Mouse (Mus musculus) c-Kit-negative CD71-positive TER-119-positive erythroid progenitor cells, embryonic 14.5 days (primary cell): ENCODE measurements around the gene Anxa9.

Experiments used
- DNase-seq: peaks from one replicate; pipeline ENCODE4 v3.0.0-alpha.2; 2013; ENCODE audit warnings: low read depth, low spot score

The Anxa9 gene

GRCm38 (mm10) chr3:95314075-95314474, 7.1 kb upstream of the Anxa9 start:
- DNase-seq = no peak

DNA sequence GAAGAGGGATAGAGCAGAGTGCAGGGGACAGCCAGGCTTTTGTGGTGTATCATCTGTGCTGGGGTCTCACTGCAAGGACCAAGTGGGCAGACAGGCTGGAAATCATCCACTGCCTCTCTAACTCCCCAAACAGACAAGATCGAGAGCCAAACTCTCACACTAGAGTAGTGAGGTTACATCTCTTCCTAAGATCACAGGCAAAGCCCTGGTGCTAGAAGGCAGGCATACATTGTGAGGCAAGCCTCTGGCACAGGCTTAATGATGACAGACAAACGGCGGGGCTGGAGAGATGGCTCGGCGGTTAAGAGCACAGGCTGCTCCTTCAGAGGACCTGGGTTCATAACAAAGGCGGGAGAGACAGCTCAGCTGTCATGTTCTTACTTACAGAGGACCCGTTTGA, 6.5 kb upstream of the Anxa9 start:
- no peak for DNase-seq

GRCm38 (mm10) chr3:95312623-95313022, 5.6 kb upstream of the Anxa9 start:
- peak; percentile 42 for DNase-seq

GRCm38 (mm10) chr3:95310968-95311882, 4.2 kb upstream of the Anxa9 start:
- DNase-seq = peak; percentile 71

GRCm38 (mm10) chr3:95310496-95310895, 3.5 kb upstream of the Anxa9 start:
- DNase-seq = no peak

DNA sequence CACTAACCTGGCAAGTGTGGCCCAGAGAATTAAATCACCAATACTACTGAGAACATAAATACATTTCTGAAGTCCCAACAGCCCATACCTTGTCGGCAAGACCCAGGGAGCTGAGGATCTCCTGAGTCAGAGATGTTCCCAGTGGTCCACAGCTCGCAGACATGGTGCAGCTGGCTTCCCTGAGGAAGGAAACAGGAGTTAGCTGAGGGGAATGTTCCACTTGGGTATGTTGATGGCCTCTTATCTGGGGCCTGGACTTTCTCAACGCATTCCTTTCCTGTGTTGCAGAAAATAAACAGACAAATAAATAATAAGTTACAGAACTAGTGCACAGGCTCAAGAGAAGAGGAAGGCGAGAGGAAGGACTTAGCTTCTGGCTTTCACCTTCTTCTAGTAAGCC, 732 bp downstream of the Anxa9 start:
- DNase-seq = no peak

GRCm38 (mm10) chr3:95301204-95301796, 5.7 kb downstream of the Anxa9 start:
- DNase-seq = no peak

- no peak for DNase-seq
These were observed 9.0 kb downstream of the Anxa9 start for GRCm38 (mm10) chr3:95298018-95298417.

DNA sequence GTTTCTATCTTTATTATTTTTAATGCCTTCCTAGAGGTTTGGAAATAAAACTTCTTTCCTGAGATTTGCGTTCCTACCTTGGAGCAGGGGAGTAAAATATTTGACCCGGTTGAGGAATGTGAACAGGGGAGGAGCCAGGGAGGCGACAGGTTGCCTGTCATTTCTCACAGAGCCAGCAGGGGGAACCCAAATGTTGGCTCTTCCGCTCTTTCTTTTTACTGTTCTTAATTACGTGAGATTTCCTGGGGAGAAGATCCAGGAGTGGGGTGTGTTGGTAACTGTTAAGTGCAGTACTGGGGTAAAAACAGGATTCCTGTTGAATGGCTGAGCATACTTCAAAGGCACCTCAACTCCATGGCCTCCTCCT, 10.9 kb downstream of the Anxa9 start:
- DNase-seq = no peak

DNA sequence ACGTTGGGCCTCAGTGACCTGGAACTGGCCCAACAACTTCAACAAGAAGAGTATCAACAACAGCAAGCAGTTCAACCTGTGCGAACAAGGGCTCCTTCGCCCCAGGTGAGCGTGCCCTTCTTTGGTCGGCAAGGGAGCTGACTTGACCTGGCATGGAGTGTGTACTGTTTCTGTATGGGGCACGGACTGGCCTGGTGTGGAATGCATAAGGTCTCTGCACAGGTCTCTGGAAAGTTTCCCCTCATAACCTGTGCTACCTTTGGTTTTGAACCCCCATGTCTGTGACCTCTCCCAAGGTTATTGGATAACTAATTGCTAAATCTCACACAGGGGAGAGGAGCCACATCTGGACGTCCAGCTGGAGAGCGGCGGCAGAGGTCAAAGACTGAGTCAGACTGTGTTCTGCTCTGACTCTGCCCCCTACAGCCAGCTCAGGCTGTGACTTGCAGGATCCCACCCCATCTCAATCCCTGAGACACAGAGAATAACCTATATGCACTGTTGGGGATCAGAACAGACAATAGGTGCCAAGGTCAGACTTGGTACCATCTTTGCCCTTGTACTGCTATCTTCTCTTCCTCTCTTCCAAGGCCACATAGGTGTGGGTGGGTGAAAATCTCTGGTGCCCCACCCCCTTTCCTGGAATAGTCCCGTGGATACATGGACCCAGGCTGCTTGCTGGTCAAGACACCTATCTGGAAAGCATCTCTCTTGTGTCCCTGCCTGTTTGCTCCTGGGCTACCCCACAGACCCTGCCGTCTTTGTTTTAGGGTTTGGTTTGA, 11.5 kb downstream of the Anxa9 start:
- no peak for DNase-seq

DNA sequence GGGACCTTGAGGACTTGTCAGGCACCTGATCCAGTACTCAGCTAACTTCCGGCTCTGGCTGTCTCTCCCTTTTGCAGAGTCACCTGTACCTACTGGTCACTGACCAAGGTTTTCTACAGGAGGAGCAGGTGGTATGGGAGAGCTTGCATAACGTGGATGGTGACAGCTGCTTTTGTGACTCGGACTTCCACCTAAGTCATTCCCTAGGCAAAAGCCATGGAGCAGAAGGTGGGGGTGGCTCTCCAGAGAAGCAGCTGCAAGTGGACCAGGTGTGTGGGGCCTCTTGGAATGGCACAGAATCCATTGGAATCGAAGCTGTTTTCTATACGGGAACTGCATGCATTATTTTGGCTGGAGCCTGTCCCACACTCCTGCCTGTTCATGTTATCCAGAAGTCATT, 12.3 kb downstream of the Anxa9 start:
- no peak for DNase-seq

DNA sequence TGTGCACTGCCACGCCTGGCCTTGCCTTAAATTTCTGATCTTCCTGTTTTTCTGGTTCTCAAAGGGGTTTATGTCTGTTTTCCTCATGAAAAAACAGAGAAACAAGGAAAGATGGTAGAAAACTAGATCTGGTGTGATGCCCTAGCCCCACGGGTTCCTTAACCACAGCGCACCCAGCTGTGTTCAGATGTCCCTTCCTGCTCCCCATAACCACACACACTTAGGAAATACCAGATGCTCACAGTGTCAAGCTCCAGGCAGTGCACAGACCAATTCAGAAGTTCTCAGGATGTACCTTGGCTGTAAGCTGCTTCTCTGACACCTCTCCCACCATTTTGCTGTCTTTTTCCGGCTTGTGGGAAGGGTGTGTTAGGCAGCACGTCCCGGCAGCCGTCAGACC, 12.7 kb downstream of the Anxa9 start:
- no peak for DNase-seq

DNA sequence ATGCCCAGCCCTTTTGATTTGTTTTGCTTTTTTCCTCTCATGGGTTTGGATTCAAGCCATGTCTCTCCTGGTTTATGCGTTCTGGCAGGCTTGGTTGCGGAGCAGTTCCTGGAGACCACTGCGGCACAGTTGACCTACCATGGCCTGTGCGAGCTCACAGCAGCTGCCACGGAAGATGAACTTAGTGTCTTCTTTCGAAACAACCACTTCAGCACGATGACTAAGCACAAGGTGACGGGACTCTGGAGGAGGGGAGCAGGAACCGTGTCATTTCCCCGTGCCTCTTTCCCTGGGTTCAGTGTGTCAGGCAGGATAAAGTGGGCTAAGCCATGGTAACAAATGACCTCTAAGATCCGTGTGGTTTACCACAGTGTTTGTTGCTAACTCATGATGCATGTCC, 13.4 kb downstream of the Anxa9 start:
- no peak for DNase-seq

GRCm38 (mm10) chr3:95292899-95293298, 14.1 kb downstream of the Anxa9 start:
- DNase-seq = no peak

DNA sequence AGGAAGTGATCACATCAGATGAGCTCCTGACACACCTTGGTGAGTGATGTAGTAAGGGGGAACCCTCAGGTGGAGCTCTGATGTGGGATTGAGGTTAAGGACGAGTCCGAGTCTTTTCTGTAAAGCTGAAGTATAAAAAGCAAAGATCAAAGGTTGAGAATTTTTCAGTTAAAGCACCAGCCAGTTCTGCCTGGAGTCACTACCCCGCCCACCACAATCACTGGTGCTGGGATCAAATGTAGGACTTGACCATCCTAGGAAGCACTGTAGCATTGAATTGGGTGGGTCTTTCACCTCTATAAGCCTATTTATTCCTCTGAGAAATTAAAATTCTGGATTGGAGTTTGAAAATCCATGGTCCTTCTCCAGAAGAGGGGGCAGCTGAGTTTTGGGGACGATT, 15.9 kb downstream of the Anxa9 start:
- DNase-seq = no peak

- DNase-seq = no peak
These were observed 16.8 kb downstream of the Anxa9 start for GRCm38 (mm10) chr3:95290156-95290555.

DNA sequence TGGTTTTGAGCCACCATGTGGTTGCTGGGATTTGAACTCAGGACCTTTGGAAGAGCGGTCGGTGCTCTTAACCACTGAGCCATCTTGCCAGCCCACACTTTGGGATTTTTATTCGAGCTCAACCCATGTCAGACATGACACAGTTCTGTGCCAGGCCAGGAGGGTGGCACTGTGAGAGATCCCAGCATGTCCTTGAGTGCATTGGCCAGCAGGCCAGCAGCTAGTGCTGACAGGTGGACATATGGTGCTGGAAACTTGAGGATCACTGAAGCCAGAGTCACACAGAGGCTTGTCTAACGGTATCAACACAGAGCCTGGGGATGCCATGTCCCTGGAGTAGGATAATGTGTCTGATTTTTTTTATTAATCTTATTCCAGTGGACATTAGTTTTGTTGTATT, 17.6 kb downstream of the Anxa9 start:
- DNase-seq = no peak

DNA sequence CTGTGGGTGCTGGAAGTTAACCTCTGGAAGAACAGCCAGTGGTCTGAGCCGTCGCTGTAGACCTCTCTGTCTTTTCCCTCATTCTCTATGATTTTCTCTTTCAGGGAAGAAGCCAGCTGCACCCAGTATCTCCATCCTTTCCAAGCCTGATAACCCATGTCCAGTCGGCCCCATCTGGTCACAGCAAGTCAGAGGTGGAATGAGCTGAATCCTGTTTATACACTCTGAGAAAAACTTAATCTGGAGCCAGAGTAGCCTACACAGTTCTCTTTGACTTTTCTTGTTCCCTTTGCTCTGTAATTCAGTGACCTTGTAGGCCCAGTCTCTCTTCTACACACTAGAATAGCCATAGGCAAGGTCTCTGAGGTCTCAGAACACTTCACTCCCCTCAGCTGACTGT, 19.4 kb downstream of the Anxa9 start:
- DNase-seq = no peak

GRCm38 (mm10) chr3:95286510-95286909, 20.5 kb downstream of the Anxa9 start:
- no peak for DNase-seq

DNA sequence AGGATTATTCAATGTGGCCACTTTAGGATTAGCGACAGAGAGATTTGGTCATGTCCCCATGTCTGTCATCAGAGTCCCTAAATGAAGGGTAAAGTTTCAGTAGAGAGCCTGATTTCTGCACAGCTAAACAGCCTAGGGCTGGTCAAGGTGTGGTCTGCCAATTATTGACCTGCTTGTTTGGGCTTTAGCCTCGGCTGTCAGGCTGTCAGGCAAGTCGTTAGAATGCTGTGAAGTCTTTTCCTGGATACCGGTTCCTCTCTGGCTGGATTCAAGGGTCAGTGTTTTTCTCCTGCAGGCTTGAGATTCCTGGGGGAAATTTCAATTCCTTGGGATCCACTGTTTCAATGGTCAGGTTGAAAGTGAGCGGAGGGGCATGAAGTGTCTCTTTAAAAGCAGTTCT, 21.0 kb downstream of the Anxa9 start:
- no peak for DNase-seq

DNA sequence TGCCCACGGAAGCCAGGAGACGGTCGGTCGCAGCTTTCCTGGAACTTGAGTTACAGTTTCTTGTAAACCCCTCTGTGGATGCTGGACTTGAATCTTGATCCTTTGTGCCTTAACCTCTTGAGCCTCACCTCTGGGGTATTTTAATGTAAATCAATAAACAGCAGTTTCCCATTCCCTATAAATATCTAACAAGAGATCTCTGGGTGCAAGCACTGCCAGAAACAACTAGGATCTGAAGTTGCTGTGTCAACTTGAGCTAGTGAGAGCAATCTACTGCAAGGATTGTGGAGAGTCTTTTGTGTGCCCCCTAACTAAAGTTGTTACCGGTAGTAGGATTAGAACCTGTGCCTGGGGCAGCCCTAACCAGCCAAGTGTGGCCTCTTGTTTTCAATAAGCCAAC, 21.6 kb downstream of the Anxa9 start:
- DNase-seq = no peak

DNA sequence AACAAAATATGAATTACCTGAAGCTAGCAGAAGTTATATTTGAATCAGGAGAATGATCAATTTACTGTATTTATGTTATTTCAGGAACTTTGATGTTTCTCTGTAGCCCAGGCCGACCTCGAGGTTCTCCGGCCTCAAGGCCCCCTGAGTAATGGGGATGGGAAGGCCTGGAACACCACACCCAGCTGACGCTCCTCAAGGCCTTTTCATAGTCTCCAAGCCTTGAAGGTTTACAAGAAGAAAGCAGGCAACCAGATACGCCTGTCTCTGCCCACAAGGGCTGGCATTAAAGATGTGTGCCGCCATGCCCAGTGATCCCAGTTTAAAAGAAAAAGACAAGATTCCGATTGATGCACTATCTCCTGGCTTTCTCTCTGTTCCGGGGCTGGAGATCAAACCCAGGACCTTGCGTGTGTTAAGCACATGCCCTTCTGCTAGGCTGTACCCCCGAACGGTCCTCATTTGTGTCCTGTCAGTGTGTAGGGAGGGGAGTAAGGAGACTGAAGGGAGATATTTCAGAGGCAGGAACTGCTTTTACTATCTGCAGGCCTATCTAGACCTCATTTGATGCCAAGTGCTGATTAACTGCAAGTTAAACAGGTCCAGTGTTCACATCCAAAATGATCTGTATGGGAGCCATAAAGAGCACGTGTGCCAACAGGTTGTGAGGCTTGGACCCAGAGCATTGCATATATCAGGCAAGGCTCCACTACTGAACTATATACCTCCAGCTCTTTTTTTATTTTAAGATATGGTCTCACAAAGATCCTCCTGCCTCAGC, 22.3 kb downstream of the Anxa9 start:
- no peak for DNase-seq
